Mouse (Mus musculus) liver, embryonic 14.5 days (tissue): ENCODE data around the gene Malsu1.

ENCODE experiments used
- CTCF ChIP-seq: IDR thresholded peaks from 2 replicates; pipeline ENCODE4 v1.5.1; 2016; ENCODE audit warnings: antibody characterized with exemption, low read depth, control low read depth
- EP300 ChIP-seq: IDR thresholded peaks from 2 replicates; pipeline ENCODE4 v1.6.1; 2016; ENCODE audit warnings: antibody characterized with exemption, low read depth

DNA sequence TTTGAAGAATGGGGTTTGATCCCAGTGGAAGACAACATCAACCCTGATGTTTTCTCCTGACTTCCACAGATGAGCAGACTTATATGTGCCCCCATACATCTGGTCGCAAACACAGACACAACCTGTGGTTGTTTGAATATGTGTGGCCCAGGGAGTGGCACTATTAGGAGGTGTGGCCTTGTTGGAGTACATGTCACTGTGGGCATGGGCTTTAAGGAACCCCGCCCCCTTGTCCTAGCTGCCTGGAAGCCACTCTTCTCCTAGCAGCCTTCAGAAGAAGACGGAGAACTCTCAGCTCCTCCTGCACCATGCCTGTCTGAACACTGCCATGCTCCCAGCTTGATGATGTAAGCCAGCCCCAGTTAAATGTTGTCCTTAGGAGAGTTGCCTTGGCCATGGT lies 46.8 kb downstream of the Malsu1 start:
- no peak for TF ChIP-seq CTCF
- TF ChIP-seq EP300 = no peak
